Mouse (Mus musculus): ENCODE data around the gene Ankib1.

DNA sequence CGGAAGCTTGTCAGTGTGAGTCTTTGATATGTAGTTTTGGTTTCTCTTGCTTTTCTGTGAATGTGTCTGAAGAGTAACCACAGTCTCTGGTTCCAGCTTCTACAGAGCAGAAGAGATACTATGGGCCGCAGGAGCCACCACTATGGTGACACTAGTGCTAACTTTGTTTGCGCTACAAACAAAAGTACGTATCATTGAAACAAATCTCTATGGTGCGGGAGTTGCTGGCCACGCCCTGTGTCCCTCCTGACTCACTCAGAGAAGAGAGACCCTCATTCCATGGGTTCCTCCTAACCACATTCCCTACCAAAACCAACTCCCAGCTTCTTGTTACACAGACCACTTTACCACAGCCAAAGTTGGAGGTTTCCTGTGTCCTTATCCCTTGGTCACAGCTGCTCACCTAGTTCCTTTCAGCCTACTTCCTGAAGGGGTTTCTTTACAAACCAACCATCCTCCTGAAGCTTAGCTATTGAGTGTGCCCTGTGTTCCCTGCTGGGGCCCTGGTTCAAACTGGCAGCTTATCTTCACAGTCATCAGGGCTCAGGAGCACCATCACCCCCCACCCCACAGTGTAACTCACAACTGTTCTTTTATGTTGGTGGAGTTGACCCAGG is 132.7 kb downstream of the Ankib1 start:
- no peak for TF ChIP-seq CTCF (IDR thresholded peaks at IDR 0.05)
- TF ChIP-seq EP300 (IDR thresholded peaks at IDR 0.05): no peak

All from lung, postnatal 0 days (tissue).